Mouse (Mus musculus) embryo, embryonic 11 days (tissue): ENCODE measurements around the gene Ehmt2.
A peak's percentile ranks its signal among the peaks of the same experiment; 100 is the strongest.
"Not testable (repeated sequence)": the region's sequence is repeated elsewhere in the genome, so short reads cannot be mapped to it uniquely, and the experiment has no call there.

Experiments
- DNase-seq: peaks from one replicate; pipeline ENCODE4 v3.0.0-alpha.2; 2015

The Ehmt2 gene

GRCm38 (mm10) chr17:34955884-34956283, 57.6 kb downstream of the Ehmt2 start:
- DNase-seq, result no peak

GRCm38 (mm10) chr17:34956340-34956739, 58.1 kb downstream of the Ehmt2 start:
- DNase-seq, result peak; percentile 19

- DNase-seq, result not testable (repeated sequence)
Measured at GRCm38 (mm10) chr17:34957291-34957690, 59.0 kb downstream of the Ehmt2 start.

- not testable (repeated sequence) for DNase-seq
Measured at GRCm38 (mm10) chr17:34957966-34958365, 59.7 kb downstream of the Ehmt2 start.

- DNase-seq, result not testable (repeated sequence)
Measured at GRCm38 (mm10) chr17:34958734-34959129, 60.5 kb downstream of the Ehmt2 start.

- peak; percentile 89 for DNase-seq
Measured at GRCm38 (mm10) chr17:34959130-34959778, 61.0 kb downstream of the Ehmt2 start, which contains the start of gene Hspa1b. Hspa1b (minus strand) TSS chr17:34959238.

- peak; percentile 43 for DNase-seq
Measured at GRCm38 (mm10) chr17:34959881-34960515, 61.7 kb downstream of the Ehmt2 start.

GRCm38 (mm10) chr17:34960702-34961493, 62.6 kb downstream of the Ehmt2 start:
- DNase-seq, result no peak

GRCm38 (mm10) chr17:34962125-34962524, 63.9 kb downstream of the Ehmt2 start:
- no peak for DNase-seq

GRCm38 (mm10) chr17:34962841-34963240, 64.6 kb downstream of the Ehmt2 start:
- no peak for DNase-seq
